Mouse (Mus musculus): Measurements from ENCODE around the gene Ube2j1. TPM values are rescaled to one million over a fixed set of nuclear protein-coding genes. Genes with fewer than 3 reads are reported as not detected.

The Ube2j1 gene
- 48.3 and 52.9 TPM in 2 replicates for polyA plus RNA-seq (2015; fragmentation: Nextera tagmentation; extraction: Ambion mirVana)

DNA sequence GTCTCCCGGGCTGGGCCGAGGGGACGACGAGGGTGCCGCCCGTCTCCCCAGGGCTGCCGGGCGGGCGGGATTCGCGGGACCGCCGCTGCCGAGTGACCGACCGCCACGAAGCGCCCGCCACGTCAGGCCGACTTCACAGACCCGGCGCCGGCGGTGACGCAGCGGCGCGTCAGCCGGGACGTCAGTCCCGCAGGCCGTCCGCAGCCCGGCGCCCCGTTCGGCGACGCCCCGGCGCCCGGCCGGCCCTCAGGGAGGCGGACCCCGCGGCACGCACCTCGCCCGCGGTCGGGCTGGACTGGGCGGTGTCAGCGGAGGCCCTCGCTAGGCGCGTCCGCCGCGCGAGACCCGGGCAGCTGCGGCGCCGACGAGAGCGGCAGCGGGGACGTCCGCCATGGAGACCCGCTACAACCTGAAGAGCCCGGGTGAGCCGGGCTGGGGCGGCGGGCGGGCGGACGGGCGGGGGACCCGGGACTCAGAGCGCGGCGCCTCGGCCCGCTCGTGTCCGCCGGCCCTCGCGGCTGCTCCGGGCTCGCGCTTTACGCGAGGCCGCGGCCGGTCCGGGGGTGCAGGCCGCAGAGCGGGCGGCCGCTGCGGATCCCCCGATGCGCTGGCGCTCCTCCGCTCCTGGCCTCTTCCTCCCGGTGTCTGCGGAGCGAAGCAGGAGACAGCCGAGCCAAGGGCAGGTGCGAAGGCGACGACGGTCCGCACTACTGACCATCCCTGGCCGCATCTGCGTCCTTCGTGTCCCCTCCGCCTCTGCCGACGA is at the start of gene Ube2j1:
Gene Ube2j1 (plus strand): TSS at position 222 of the 766 bp plus-strand sequence.
- under 1% methylated on average over 116 of the region's 123 CpGs for WGBS
- H3K36me3 ChIP-seq = peaks cover 12% of the 10 kb centered on the region; the same call in 1 of the 2 replicates

GRCm38 (mm10) chr4:32981617-32982016 is 49.6 kb upstream of the Ube2j1 start:
- H3K4me3 ChIP-seq = no peak overlapping the region
- H3K4me2 ChIP-seq = peak overlapping the region; percentile 100; the same call in 1 of the 2 replicates
- ATAC-seq (ENCODE audit: borderline replicate concordance, extremely low read depth, low FRiP score, low TSS enrichment) = no peak
- no peak overlapping the region for H3K27ac ChIP-seq
- H3K9ac ChIP-seq = no peak overlapping the region
- no peaks in the 10 kb centered on the region for H3K36me3 ChIP-seq
- H3K4me1 ChIP-seq = peaks cover 16% of the 10 kb centered on the region
- H3K27me3 ChIP-seq = peaks cover 39% of the 10 kb centered on the region
- no peaks in the 10 kb centered on the region for H3K9me3 ChIP-seq
- WGBS = 15% methylated on average over 5 of the region's 5 CpGs

More for the DNA sequence above, at the start of gene Ube2j1:
- peak within 1 kb of the TSS; percentile 89 for H3K4me3 ChIP-seq
- peak within 1 kb of the TSS; percentile 89 for H3K9ac ChIP-seq
- no peaks in the 10 kb centered on the region for H3K27me3 ChIP-seq
- H3K27ac ChIP-seq = peak within 1 kb of the TSS; percentile 94
- peaks cover 21% of the 10 kb centered on the region for H3K4me1 ChIP-seq
- peak; percentile 98 for ATAC-seq (ENCODE audit: borderline replicate concordance, extremely low read depth, low FRiP score, low TSS enrichment)
- peak within 1 kb of the TSS; percentile 64 for H3K4me2 ChIP-seq
- no peaks in the 10 kb centered on the region for H3K9me3 ChIP-seq

GRCm38 (mm10) chr4:32982041-32982715 is 49.0 kb upstream of the Ube2j1 start:
- Histone ChIP-seq H3K4me2 (peak overlapping the region; percentile 100), H3K36me3 (no peaks in the 10 kb centered on the region), H3K9ac (no peak overlapping the region), H3K4me1 (peaks cover 16% of the 10 kb centered on the region), H3K27ac (no peak overlapping the region), H3K4me3 (peak overlapping the region; percentile 62), H3K9me3 (no peaks in the 10 kb centered on the region), H3K27me3 (peaks cover 39% of the 10 kb centered on the region)
- ATAC-seq (ENCODE audit: borderline replicate concordance, extremely low read depth, low FRiP score, low TSS enrichment) = peak; percentile 28; the same call in 1 of the 2 replicates
- WGBS = 4% methylated on average over 15 of the region's 15 CpGs

DNA sequence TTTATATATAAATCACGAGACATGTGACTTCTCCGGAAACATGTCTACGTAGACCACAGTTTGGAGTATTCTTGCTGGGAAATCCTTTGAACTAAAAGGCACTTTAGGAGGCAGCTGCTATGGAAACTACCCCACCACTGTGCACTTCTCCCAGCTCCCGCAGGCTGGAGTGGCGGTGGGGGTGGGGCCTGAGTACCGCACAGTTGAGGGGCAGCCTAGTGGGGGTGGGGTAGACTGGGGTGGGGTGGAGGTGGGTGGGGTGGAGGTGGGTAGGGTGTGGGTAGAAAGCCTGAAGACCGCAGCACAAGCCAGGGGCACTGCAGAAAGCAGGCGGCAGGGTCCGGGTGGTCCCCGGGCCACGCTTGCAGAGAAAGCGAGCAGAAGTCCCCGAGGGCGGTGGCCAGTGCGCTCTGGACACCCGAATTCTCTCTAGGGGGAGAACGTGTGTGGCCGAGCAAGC is 48.5 kb upstream of the Ube2j1 start, which contains the start of gene Rragd:
Gene Rragd (plus strand): TSS at position 322 of the 460 bp plus-strand sequence.
- WGBS = under 1% methylated on average over 18 of the region's 18 CpGs
- Histone ChIP-seq H3K27ac (no peak within 1 kb of the TSS), H3K4me3 (peak within 1 kb of the TSS; percentile 62), H3K27me3 (peaks cover 39% of the 10 kb centered on the region), H3K9ac (peak within 1 kb of the TSS; percentile 43), H3K9me3 (no peaks in the 10 kb centered on the region), H3K36me3 (no peaks in the 10 kb centered on the region), H3K4me1 (peaks cover 16% of the 10 kb centered on the region), H3K4me2 (peak within 1 kb of the TSS; percentile 100)
- peak; percentile 78 for ATAC-seq (ENCODE audit: borderline replicate concordance, extremely low read depth, low FRiP score, low TSS enrichment)

GRCm38 (mm10) chr4:32983176-32984155 is 47.8 kb upstream of the Ube2j1 start:
- peaks cover 16% of the 10 kb centered on the region for H3K4me1 ChIP-seq
- no peak overlapping the region for H3K27ac ChIP-seq
- peak overlapping the region; percentile 100 for H3K4me2 ChIP-seq
- H3K36me3 ChIP-seq = no peaks in the 10 kb centered on the region
- peak overlapping the region; percentile 43 for H3K9ac ChIP-seq
- H3K4me3 ChIP-seq = peak overlapping the region; percentile 62
- H3K27me3 ChIP-seq = peaks cover 39% of the 10 kb centered on the region
- WGBS = under 1% methylated on average over 85 of the region's 94 CpGs
- ATAC-seq (ENCODE audit: borderline replicate concordance, extremely low read depth, low FRiP score, low TSS enrichment) = peak; percentile 69
- no peaks in the 10 kb centered on the region for H3K9me3 ChIP-seq

GRCm38 (mm10) chr4:32984242-32984641 is 47.0 kb upstream of the Ube2j1 start:
- no peak overlapping the region for H3K9ac ChIP-seq
- no peaks in the 10 kb centered on the region for H3K36me3 ChIP-seq
- H3K4me3 ChIP-seq = peak overlapping the region; percentile 62
- H3K4me2 ChIP-seq = peak overlapping the region; percentile 100
- no peak overlapping the region for H3K27ac ChIP-seq
- 2% methylated on average over 13 of the region's 13 CpGs for WGBS
- peaks cover 39% of the 10 kb centered on the region for H3K27me3 ChIP-seq
- no peaks in the 10 kb centered on the region for H3K9me3 ChIP-seq
- no peak for ATAC-seq (ENCODE audit: borderline replicate concordance, extremely low read depth, low FRiP score, low TSS enrichment)
- peaks cover 16% of the 10 kb centered on the region for H3K4me1 ChIP-seq

DNA sequence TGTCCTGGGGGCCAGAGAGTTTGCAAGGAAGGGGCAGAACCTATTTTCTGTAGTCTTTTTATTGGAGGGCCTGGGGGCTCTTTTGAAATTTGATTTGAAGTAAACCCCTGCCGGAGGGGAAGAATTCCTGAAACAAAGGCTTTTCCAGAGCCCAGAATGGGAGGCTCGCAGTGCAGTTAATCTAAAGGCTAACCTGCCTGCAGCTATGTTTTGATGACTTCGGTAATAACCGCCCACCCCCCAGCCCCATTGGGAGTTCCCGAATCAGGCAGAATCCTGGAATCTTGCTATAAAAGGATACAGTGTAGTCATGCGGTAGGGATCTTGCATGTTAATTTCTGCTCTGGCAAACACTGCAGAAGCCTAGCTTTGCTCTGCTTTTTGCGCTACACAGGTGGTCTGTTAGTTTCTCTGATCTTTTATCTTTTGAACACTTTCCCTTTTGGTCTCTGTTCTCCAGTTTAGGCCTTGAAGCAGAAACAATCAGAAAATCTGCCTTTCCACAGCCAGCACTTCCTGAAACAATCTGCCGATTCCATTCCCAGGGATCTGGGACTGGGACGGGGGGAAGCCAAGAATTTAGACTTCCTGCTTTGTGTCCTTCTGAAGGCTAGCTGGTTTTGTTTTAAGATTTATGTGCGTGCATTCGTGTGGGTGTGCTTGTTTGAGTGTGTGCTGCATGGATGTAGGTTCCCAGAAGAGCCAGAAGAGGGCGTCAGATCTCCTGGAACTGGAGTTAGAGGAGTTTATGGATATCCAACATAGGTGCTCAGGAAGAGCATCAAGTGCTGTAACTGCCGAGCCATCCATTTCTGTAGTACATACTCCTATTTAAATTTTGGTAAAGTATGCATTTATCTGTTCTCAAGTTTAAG is 46.2 kb upstream of the Ube2j1 start:
- Histone ChIP-seq H3K27me3 (peaks cover 39% of the 10 kb centered on the region), H3K9ac (no peak overlapping the region), H3K4me2 (peak overlapping the region; percentile 100), H3K27ac (no peak overlapping the region), H3K4me1 (peaks cover 16% of the 10 kb centered on the region), H3K36me3 (no peaks in the 10 kb centered on the region), H3K9me3 (no peaks in the 10 kb centered on the region), H3K4me3 (0 out of 2 replicates have a peak overlapping the region, but pooled peaks have one; percentile 62)
- 21% methylated on average over 13 of the region's 13 CpGs for WGBS
- ATAC-seq (ENCODE audit: borderline replicate concordance, extremely low read depth, low FRiP score, low TSS enrichment) = no peak

- no peak overlapping the region for H3K4me2 ChIP-seq
- no peak for ATAC-seq (ENCODE audit: borderline replicate concordance, extremely low read depth, low FRiP score, low TSS enrichment)
- no peak overlapping the region for H3K27ac ChIP-seq
- H3K4me1 ChIP-seq = peaks cover 16% of the 10 kb centered on the region
- H3K9me3 ChIP-seq = no peaks in the 10 kb centered on the region
- H3K4me3 ChIP-seq = no peak overlapping the region
- H3K36me3 ChIP-seq = no peaks in the 10 kb centered on the region
- peaks cover 39% of the 10 kb centered on the region for H3K27me3 ChIP-seq
- WGBS = 11% methylated on average over 3 of the region's 3 CpGs
- no peak overlapping the region for H3K9ac ChIP-seq
These were observed 45.5 kb upstream of the Ube2j1 start for GRCm38 (mm10) chr4:32985684-32986083.

- Histone ChIP-seq H3K4me3 (no peak overlapping the region), H3K9ac (no peak overlapping the region), H3K4me1 (peaks cover 14% of the 10 kb centered on the region), H3K27me3 (peaks cover 28% of the 10 kb centered on the region; the same call in 1 of the 2 replicates), H3K4me2 (no peak overlapping the region), H3K9me3 (no peaks in the 10 kb centered on the region), H3K36me3 (no peaks in the 10 kb centered on the region), H3K27ac (no peak overlapping the region)
- ATAC-seq (ENCODE audit: borderline replicate concordance, extremely low read depth, low FRiP score, low TSS enrichment) = no peak
- 50% methylated on average over 3 of the region's 3 CpGs for WGBS
These were observed 44.2 kb upstream of the Ube2j1 start for GRCm38 (mm10) chr4:32987006-32987405.

DNA sequence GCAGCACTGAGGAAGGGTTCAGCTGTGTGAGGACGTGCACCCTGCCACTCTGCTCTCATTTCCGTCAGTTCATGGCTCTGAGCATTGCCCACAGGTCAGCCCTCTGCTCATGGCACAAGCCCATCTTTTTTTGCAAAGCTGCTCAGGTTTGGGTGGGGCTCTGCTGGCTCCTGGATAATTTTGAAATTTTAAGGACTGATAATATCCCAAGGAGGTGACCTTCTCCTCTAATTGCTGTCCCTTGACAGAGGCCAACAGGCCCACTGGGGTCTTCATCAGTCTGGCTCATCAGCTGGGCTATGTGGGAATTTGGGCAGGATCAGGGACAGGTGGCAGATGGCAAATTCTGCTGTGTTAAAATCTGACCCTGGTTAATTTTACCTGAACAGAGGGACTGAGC is 41.9 kb upstream of the Ube2j1 start:
- no peak overlapping the region for H3K9ac ChIP-seq
- peaks cover 6% of the 10 kb centered on the region for H3K4me1 ChIP-seq
- H3K27me3 ChIP-seq = peaks cover 20% of the 10 kb centered on the region; the same call in 1 of the 2 replicates
- no peak overlapping the region for H3K4me2 ChIP-seq
- 68% methylated on average over 2 of the region's 2 CpGs for WGBS
- no peak for ATAC-seq (ENCODE audit: borderline replicate concordance, extremely low read depth, low FRiP score, low TSS enrichment)
- H3K4me3 ChIP-seq = no peak overlapping the region
- H3K27ac ChIP-seq = no peak overlapping the region
- no peaks in the 10 kb centered on the region for H3K9me3 ChIP-seq
- no peaks in the 10 kb centered on the region for H3K36me3 ChIP-seq
